Mouse (Mus musculus) neural tube, embryonic 10.5 days (tissue): ENCODE results near the gene Lrrd1.
"Not testable (repeated sequence)": the region's sequence is repeated elsewhere in the genome, so short reads cannot be mapped to it uniquely, and the experiment has no call there.

Experiments used
- DNase-seq: peaks from one replicate; pipeline ENCODE4 v3.0.0-alpha.2; 2017; ENCODE audit warnings: low spot score; ENCODE audit errors: extremely low spot score

Lrrd1 gene

GRCm38 (mm10) chr5:3845026-3845425 is at the start of gene Lrrd1:
Lrrd1 (plus strand) TSS chr5:3845173.
- DNase-seq: peak; percentile 26

- DNase-seq: not testable (repeated sequence)
These were observed 47.9 kb upstream of the Lrrd1 start for GRCm38 (mm10) chr5:3797101-3797500.

- not testable (repeated sequence) for DNase-seq
These were observed 46.3 kb upstream of the Lrrd1 start for GRCm38 (mm10) chr5:3798656-3799055.

DNA sequence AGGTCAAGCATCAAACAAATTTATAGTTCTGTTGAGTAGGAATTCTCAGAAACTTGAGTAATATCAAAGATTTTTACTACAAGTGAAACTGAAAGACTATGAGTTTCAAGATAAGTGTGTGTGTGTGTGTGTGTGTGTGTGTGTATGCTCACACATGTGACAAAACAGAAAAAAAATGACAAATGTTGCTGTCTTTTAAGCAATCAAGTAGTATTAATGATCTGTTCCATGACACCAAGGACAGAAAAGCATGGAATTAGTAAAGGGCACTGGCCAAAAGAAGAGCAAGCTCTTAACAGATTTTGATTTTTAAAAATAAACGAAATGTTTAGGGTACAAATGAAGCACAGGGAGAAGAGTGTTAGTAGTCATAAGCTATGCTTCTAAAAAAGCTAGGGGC is 44.9 kb upstream of the Lrrd1 start:
- DNase-seq: no peak

DNA sequence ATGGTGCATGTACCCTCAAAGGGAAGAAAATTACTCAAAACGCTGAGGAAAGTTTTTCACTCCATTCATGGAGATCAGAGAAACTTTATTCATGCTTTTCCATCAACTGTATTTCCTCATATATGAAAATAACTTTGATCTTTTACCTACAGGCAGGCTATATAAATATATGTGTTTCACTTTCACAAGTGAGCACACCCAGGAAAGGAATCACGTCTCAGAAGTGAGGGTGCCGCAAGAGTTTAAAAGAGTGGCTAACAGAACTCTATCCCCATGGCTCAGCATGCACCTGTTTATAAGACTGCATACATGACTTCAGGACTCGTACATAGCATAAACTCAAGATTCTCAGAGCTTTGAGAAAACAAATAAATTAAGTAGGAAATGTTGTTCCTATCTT is 44.1 kb upstream of the Lrrd1 start:
- DNase-seq: no peak

DNA sequence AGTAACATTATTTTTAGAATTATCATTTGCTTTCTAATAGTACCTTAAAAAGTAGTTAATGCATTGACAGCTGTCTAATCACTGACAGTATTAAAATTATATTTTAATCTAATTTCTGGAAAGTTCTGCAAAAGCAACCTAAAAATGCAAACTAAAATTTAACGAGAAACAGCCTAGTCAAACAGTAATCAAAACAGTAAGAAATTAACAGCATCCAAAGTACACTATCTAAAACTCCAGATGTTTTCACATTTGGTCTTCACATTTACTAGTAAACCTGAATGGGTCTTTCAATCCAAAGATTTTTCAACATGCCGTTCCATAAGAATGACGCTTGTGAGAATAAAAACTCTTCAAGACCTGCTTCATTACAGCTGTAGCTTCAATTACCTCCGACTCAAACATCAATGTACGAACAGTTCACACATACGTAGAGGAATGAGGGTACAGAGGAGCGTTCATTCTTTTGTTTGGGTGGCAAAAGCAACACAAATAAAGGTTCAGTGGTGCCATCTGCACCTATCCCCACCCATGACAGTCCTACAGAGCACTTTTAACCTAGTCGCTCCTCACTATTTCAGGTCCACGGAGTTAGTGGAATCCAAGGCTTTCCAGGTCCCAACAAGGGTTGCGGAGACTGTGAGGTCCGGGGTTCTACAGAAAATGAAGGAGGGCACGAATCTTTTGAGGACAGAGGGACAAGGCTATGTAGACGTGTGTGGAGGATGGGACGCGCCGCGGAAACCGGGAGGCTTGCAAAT is 43.1 kb upstream of the Lrrd1 start:
- DNase-seq: no peak

GRCm38 (mm10) chr5:3802433-3803291 is 42.3 kb upstream of the Lrrd1 start, which contains the start of the genes Ankib1 and Krit1:
Ankib1 (minus strand) TSS chr5:3802925.
Krit1 (plus strand) TSS chr5:3803184.
- DNase-seq: peak; percentile 91

DNA sequence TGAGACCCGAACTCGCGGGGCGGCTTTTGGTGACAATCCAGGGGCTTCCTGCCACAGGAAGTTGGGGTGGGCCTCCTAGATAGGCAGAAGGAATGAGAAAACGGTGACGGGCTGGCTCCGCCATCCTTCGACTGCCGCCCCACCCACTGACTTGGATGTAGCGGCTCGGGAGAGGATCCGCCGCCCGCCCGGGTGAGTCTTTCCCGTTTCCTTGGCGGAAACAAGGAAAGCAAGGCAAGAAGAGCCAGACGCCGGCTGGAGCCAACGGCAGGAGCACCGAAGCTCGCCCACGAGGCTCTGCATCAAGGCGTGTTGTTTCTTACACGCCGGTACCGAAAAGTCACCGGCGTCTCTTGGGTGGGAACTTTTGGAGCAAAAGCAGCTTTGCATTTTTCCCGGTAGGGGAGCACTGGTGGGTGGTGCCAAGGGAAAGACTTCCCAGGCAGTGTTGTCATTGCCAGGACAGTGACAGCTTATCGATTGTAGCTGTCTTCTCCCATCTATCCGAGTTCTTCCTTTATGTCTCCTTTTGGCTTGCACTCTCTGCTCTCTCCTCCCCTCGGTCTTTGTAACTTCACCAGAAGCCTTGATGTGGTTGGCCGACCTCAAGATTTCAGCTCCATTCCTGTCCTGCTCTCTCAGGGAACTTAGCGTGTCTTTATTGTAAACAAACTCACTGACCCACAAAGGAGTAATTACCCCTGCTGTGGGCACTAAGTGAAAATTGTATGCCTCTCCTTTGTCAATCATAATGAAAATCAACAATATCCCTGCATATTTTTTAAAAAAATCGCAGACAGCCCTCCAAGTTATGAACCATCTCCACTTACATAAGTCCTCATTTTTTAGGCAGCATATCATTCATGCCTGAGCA is 41.4 kb upstream of the Lrrd1 start:
- no peak for DNase-seq

DNA sequence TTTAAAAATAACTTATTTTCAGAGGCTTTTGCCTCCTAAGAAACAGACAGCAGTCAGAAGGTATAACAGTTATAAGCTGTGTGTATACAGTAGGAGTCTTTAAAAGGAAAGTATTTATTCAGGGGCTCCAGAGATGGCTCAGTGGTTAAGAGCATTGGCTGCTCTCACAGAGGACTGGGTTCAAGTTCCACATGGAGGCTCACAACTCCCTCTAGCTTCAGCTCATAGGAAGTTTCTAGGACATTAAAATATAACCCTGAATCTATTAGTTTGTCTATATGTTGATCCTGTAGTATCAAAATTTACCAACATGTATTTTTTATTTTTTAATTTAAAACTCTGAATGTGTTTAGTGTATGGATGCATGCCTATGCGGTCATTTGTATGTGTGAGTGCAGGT is 36.5 kb upstream of the Lrrd1 start:
- no peak for DNase-seq

DNA sequence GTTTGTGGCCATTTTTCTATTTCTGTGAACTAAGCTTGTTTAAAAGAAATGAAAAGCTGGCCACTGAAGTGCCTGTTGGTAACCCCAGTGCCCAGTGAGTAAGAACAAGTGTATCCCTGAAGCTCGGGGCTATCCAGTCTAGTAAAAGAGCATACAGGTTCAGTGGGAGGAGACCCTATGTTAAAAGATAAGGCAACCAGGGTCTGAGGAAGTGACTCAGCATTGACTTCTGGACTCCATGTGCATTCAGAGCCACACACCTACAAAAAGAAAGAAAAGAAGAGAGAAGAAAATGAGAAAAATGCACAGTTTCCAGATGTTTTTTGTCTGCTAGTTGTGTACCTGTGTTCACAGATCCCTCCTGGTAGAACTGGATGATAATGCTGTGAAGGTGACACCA is 10.9 kb upstream of the Lrrd1 start:
- DNase-seq: no peak

GRCm38 (mm10) chr5:3870161-3870560 is 25.2 kb downstream of the Lrrd1 start:
- no peak for DNase-seq

DNA sequence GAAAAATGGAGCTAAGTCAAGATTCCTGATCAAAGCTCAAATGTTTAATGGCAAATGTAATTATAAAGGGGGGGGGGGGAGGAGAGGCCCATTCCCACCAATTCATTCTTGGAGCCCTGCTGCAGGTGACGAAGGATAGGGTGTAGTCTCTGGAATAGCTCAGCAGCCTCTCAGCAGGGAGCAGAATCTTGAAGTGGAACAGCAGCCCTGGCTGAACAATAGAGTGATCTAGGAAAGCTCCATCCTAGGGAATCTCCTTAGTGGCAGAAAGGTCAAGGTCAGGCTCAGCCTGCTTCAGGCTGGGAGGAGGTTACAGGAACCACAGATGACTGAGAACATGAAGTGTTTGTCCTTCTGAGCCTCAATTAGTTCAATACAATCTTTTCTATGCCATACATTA is 27.4 kb downstream of the Lrrd1 start:
- no peak for DNase-seq

DNA sequence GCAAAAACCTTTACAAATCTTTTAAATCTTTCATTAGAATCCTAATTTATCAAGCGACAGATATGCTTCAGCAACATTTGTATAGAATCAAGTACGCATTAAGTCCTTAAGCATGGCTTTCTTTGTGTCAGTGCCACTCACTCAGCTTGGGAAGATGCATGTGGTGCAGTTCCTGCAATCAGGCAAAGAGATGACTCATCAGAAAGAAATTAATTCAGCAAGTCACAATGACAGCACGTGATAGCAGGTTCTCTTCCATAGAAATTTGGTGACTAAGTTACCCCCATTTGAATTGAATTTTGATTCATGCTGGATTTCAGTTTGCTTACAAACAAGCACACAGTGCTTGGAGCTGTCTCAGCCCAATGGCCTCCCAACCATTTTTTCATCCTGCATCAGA is 28.5 kb downstream of the Lrrd1 start:
- DNase-seq: no peak

DNA sequence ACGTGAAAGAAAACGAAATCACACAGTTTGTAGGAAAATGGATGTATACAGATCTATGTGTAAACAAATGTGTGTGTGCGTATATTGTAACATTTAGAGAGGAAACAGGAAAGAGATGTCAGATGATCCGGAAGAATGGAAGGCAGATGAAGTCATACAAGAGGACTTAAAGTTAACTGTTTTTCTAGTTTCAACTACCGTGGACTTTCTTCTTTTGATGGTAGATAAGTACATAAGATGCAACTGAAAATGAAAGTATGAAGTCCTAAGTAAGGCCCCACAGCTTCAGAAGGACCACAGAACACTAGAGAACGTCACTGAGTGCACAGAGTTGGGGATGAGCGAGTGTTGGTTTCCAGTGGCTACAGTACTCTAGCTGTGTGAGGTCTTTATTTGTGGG is 41.9 kb downstream of the Lrrd1 start:
- DNase-seq: not testable (repeated sequence)

DNA sequence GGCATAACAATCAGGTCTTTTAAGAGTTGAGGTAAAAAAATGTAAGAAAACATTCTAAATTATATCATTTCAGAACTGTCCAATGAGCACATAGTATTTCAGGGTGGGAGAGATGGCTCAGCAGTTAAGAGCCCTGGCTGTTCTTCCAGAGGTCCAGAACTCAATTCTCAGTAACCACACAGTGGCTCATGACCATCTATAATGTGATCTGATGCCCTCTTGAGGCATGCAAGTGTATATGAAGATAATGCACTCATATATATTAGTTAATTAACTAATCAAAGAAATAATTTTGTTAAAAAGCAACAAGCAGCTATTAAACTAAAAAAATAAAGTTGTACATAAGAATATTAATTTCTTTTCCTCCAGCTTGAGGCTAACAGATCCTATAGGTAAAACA is 44.2 kb downstream of the Lrrd1 start:
- no peak for DNase-seq

DNA sequence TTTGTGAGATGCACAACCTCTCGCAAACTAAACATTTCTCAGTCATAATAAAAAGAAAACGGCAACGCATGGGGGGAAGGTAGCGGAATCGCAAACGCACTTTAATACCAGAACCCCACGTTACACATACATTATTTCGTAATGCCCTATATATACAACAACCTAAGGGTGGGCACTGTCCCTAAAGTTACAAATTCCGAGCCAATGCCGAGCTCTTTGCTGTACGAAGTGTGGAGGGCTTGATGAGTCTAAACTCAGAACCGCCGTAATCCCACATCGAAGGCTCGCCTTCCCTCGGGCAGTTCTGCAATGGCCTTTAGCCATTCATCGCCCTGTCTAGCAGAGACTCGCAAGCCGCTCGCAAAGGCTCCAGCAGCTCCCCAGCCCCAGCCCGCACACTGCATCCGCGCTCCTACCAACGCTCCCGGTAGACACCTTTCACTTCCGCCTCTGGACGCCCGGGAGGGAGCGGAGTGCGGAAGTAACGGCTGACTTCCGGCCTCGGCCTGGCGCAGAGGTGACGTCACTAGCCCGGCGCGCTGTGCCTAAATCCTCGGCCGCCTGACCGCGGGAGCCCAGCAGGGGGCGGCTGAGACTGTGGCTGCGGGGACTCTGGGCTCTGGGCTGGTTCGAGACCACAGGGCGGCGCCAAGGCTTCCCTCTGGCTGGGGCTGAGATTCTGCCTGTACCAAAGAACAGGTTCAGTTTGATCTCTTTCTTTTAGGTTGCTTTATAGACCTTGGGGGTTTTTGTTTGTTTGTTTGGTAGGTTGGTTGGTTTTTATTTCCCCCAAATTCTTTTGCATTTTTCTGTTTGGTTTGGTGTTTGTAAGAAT is 48.7 kb downstream of the Lrrd1 start, which contains the start of gene Mterf1a:
TSS of gene Mterf1a (minus strand) at position 475 of the 835 bp plus-strand sequence.
- DNase-seq: not testable (repeated sequence)

GRCm38 (mm10) chr5:3894294-3894619 is 49.3 kb downstream of the Lrrd1 start:
- not testable (repeated sequence) for DNase-seq

DNA sequence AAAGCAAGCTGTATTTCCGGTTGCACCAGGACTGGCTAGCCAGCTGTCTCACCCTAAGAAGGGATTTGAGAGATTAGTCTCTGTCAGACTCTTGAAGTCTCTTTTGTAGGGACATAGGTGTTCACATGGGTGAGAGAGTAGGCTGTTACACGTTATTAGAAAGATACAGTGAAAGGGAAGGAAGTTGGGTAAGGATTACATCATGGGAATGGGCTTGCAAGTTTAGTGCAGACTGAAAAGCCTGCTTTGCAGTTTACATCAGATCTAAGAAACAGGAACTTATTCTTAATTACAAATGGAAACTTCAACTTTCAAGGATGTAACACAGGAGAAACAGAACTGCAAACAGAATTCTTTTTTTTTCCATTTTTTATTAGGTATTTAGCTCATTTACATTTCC is 60.5 kb downstream of the Lrrd1 start:
- no peak for DNase-seq
